Mouse (Mus musculus) embryo, embryonic 10 days (tissue): ENCODE data around the gene Tpcn1.

Source experiments
- DNase-seq: peaks from one replicate; pipeline ENCODE4 v3.0.0-alpha.2; 2015; ENCODE audit warnings: low spot score

The Tpcn1 gene

DNA sequence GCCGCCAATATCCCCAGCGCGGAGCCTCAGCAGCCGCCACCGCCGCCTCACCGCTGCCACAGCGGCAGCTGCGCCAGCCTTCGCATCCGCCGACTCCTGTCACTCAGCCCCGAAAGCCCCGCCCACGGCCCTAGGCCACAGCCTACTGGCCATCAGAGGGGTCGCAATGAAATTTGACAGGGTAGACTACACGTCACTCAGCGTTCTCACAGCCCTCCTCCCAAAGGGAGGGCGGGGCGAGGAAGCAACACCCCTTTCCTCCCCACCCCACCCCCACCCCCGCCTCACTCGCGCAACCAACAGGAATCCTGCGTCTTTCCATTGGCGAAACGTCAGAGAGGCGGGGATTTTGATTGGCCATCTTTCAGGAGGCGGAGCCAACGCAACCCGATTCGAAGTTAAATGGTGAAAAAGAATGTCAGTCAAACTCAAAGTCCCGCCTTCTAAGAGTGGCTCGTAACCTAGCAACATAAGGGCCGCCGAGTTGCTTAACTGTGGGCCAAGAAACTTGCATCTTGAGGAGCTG is at the start of gene Tpcn1, which contains the start of gene Iqcd:
TSS of gene Tpcn1 (minus strand) at position 105 of the 526 bp plus-strand sequence.
TSS of gene Iqcd (plus strand) at position 448 of the 526 bp plus-strand sequence.
- DNase-seq, result peak; percentile 99

DNA sequence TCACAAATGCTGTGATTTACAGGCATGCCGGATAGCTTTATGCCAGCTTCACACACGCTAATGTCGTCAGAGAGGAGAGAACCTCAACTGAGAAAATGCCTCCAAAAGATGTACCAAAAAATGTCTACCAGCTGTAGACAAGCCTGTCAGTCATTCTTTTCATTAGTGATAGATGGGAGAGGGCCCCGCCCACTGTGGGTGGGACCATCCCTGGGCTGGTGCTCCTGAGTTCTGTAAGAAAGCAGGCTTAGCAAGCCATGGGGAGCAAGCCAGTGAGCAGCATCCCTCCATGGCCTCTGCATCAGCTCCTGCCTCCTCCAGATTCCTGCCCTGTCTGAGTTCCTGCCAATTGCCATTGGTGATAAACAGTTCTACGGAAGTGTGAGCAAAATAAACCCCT is 47.2 kb upstream of the Tpcn1 start:
- DNase-seq, result no peak

GRCm38 (mm10) chr5:120634860-120635259 is 46.4 kb upstream of the Tpcn1 start:
- no peak for DNase-seq

DNA sequence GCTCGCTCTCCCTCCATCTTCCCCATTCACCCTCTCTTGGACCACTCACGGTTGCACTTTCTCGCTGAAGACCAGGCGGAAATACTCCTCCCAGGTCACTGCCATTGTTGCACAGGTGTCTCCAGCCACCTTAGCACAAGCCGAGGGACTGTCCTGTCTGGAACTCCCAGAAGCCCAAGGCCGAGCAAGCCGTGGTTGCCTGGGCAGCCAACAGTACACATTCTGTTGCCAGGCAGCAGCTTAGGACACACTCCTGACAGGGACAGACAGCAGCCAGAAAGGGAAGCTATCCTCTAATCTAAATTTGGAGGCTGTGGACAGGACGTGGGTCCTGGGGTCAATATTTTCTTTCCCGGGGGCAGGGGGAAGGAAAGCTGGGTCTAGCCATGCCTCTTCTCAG is 45.7 kb upstream of the Tpcn1 start, which contains the start of gene Cfap73:
TSS of gene Cfap73 (minus strand) at position 105 of the 400 bp plus-strand sequence.
- no peak for DNase-seq

GRCm38 (mm10) chr5:120631892-120632291 is 43.4 kb upstream of the Tpcn1 start:
- no peak for DNase-seq

- peak; percentile 45 for DNase-seq
Measured at GRCm38 (mm10) chr5:120631128-120631527, 42.7 kb upstream of the Tpcn1 start.

- DNase-seq, result no peak
Measured at GRCm38 (mm10) chr5:120628624-120629023, 40.2 kb upstream of the Tpcn1 start.

DNA sequence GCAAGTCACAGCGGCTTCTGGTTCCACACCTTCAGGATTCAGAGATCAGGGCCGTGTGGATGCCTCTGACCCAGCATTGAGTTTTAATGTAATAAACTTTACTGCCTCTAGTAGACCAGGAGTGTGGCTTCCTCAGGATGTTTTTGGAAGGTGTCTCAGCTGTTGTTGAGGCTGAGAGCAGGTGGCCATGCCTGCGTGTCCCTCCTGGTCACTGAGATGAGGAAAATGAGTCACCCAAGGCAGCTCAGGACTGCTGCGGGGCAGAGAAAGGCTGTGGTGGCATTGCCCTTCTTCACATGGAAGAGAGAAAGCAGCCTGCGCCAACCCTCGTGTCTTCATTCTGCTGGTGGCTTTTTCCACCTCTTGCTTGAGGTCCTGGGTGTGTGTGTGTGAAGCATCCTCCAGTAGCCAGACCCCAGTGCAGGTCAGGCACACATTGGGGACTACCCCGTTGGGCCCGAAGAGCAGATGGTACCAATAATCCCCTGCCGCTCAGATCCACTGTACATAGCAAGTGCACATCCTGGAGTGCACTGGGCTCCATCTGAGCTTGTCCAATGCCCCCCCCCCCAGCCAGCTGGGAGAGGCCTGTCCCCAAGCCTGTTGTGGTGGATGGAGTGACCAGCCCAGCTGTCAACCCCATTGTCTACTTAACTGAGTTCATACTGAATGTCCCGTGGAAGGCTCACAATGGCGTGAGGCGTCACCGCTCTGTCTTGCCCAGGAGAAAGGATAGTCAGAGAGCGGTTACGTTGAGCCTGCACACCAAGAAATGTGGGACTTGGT is 39.2 kb upstream of the Tpcn1 start:
- DNase-seq, result no peak

- peak; percentile 58 for DNase-seq
Measured at GRCm38 (mm10) chr5:120626399-120626798, 37.9 kb upstream of the Tpcn1 start.

GRCm38 (mm10) chr5:120624427-120624826 is 36.0 kb upstream of the Tpcn1 start:
- no peak for DNase-seq

DNA sequence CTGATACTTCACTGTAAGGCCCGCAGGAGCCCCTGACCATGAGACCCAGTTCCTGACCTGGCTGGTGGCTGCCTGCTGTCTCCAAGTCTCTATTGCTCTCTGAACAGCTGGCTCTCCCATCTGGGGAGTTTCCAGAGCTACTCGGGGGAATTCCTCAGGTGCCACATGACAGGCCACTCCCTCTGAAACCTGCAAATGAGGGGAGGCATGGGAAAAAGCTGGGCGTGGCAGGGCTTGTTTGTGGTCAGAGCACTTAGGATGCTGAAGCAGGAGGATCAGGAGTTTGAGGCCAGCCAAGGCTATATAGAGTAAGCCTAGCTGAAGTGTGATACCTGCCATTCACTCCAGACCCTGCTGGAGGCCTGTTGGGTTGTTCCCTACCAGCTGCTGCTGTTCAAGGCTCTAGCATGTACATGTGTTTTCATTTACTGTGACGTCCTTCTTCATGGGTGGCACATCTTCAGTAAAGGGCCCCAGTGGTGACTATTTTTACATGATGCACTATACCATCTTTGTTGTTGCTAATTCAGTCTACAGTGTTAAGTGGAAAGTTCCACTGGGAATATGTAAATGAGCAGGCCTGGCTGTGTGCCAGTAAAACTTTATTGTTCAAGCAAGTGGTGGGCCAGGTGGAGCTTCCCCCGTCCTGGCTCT is 33.9 kb upstream of the Tpcn1 start:
- no peak for DNase-seq

DNA sequence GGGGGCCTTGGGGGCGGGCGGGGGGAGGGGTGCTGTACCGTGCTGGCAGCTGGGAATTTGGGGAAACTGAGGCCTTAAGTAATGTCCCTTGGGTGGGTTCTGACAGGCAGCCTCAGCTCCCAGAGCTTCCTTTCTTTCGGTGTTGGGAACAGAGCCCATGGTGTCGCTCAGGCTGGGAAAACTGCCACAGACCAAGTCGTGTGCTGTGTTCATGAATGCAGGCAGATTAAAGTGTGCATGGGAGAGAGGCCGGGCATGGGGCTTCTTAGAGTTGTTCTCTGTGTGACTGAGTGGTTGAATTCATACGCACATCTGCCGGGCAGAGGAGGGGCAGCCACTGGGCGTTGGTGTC is 33.3 kb upstream of the Tpcn1 start:
- DNase-seq, result no peak

DNA sequence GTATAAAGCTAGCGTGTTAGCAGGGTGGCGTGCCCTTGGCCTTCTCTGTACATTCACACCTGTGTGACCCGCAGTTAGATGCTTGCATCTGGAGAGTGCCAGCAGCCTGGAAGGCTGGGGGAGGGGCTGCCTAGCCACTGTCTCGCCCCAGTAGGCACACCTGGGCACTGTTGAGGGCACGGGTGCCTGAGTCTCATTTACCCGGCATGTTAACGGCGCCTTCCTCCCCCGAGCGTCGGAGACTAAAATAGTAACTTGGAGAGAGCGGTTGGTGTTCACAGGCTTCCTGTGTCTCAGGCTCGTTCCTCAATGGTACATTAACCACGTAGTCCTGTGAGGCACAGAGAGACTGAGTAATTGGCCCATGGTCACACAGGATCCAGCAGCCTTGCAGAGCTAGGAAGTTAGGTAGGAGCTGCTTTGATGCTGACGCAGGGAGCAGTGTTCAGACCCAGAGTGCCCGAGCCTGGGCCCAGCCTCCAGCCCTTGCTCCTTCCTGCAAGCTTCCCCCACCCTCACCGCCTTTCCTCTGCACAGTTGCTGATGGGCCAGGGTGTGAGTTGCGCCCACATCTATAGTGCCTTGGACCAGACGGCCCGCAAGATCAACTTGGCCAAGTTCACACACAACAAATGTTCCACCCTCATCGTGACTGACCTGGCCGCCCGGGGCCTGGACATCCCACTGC is 32.7 kb upstream of the Tpcn1 start:
- no peak for DNase-seq

DNA sequence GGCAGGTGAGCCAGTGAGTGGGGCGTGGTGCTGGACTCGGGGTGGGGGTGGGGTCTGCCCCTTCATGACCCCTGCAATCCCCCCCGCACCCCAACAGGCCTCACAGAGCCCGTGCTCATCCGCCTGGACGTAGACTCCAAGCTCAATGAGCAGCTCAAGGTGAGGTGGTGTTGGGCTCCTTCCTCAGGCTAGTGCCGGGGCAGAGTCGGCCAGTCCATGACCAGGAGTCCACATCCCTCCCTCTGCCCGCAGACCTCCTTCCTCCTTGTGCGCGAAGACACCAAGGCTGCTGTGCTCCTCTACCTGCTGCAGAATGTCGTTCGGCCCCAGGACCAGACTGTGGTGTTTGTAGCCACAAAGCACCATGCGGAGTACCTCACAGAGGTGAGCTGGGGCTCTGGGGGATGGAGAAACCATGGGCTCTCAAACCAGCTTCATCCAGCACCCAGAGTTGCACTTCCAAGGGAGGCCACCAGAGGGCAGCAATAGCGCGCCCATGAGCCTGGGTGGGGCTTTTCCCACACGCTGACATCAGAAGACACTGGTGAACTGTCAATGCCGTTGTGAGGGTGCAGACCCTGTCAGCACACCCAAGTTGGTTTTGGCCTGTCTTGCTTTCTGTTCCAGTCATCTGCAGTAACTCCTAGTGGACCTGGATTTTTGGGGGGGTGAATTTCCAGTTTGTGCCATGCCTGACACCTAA is 32.1 kb upstream of the Tpcn1 start:
- DNase-seq, result peak; percentile 82

GRCm38 (mm10) chr5:120619201-120619600 is 30.7 kb upstream of the Tpcn1 start:
- peak; percentile 77 for DNase-seq

- DNase-seq, result no peak
Measured at GRCm38 (mm10) chr5:120618778-120619177, 30.3 kb upstream of the Tpcn1 start.

DNA sequence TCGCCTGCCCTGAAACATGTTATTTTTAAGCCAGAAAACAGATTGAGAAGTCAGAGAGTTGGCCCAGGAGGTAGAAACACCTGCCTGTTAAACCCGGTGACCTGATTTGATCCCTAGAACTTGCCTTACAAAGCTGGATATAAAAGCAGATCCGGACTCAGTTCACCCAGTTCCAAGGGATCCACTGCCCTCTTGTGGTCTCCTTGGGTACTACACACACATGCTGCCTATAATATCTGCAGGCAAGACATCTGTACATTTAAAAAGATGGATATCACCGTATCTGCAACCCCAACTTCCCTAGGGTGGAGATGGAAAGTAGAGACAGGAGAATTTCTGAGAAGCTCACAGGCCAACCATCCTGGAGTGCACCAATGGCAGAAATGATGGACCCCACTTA is 27.4 kb upstream of the Tpcn1 start:
- no peak for DNase-seq

- peak; percentile 100 for DNase-seq
Measured at GRCm38 (mm10) chr5:120612822-120613604, 24.5 kb upstream of the Tpcn1 start.

GRCm38 (mm10) chr5:120612442-120612821 is 24.0 kb upstream of the Tpcn1 start, which contains the start of the genes Rita1 and Ddx54:
Gene Rita1 (minus strand): TSS chr5:120612589.
Gene Ddx54 (plus strand): TSS chr5:120612739.
- DNase-seq, result peak; percentile 98

DNA sequence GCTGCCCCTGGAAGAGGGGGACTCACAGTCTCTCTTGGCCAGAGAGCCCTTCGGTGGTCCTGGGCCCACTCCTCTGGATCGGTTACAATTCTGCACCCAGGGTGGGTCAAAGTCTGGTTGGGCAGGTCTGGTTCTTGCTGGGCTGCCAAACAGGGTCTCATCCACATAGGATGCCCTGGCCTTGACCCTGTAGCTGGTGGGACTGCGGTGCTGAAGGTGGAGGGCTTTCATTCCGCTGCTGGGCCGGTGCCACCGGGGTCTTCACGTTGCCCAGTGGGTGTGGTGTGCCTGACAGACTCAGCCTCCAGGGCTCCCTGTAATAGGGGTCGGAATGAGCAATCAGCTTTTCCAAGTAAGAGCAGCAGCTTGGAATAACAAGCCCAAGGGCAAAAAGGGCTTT is 22.9 kb upstream of the Tpcn1 start:
- no peak for DNase-seq

DNA sequence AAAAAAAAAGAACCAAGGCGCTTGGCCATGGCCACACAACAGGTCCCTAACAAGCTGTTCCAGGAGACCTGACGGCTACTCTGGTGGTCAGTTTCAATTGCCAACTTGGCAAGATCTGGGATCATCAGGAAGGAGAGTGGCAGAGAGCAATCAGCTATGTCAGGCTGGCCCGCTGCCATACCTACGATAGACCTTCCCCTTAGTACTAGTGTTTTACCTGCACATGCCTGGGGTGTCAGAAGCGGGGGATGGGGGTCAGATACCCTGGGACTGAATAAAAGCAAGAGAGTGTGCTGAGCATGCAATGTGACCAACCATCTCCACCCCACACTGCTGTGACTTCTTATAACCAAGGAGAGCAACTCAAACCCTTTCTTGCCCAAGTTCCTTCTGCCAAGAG is 22.4 kb upstream of the Tpcn1 start:
- DNase-seq, result no peak
